Mouse (Mus musculus): ENCODE results near the gene Pxn.

GRCm38 (mm10) chr5:115569721-115570120 is 63.2 kb downstream of the Pxn start:
- TF ChIP-seq POLR2A (IDR thresholded peaks at IDR 0.05; ENCODE audit: extremely low read depth, insufficient read depth, low read length): no peak
- TF ChIP-seq CTCF (IDR thresholded peaks at IDR 0.05; ENCODE audit: low read depth, low read length): no peak

Measured in liver, adult 2 months (tissue).